Mouse (Mus musculus) bone marrow macrophage, adult 2 months (primary cell): Measurements from ENCODE around the gene Alkbh3.

ENCODE experiments used
- CTCF ChIP-seq: IDR thresholded peaks from 2 replicates; pipeline ENCODE4 v1.5.1; 2012; ENCODE audit warnings: low read depth, mild to moderate bottlenecking, low read length, moderate library complexity
- POLR2A ChIP-seq: IDR thresholded peaks from 2 replicates; pipeline ENCODE4 v1.6.1; 2012; ENCODE audit warnings: mild to moderate bottlenecking, low read depth, low read length, borderline replicate concordance

- TF ChIP-seq POLR2A (no peak), CTCF (no peak)
Observed at GRCm38 (mm10) chr2:93975526-93976435, 34.8 kb downstream of the Alkbh3 start.
